Mouse (Mus musculus): ENCODE measurements around the gene Arid3a. TPM values are rescaled to one million over a fixed set of nuclear protein-coding genes. Genes with fewer than 3 reads are reported as not detected.

The Arid3a gene
- total and polyA plus RNA-seq, 3 experiments = 11.8 to 17.2 TPM; not detected in 1

DNA sequence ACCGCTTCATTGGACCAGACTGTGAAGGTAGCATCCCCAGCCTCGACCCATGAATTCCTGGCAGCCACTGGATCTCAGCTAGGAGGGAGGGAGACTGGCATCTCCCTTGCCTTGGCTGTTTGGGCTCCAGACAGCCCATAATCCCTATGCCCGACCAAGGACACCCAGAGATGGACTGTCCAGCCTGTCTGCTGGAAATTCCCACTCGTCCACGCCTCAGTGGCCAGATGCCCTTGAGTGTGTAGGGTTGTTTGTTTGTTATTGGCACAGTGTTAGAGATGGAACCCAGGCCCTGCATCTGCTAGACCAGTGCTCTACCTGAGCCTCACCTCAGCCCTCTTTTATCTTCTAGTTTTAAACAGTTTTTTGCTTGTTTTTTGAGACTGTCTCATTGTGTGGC, 38.5 kb downstream of the Arid3a start:
- no peak for DNase-seq (ENCODE audit: low read depth, low spot score)
- Histone ChIP-seq H3K79me2 (ENCODE audit: control insufficient read depth, insufficient read depth, low read length, poor library complexity) (peaks cover 8% of the 10 kb centered on the region), H3K27ac (ENCODE audit: control insufficient read depth, low read depth, low read length) (no peak overlapping the region), H3K4me1 (ENCODE audit: control insufficient read depth in 1 of 2, insufficient read depth in 2 of 2, low read length in 2 of 2) (peaks cover 0 to 10% of the 10 kb centered on the region in 2 experiments; a peak in 3 of 4 replicates), H3K27me3 (ENCODE audit: control insufficient read depth in 1 of 2, insufficient read depth in 2 of 2, low read length in 2 of 2) (no peaks in the 10 kb centered on the region), H3K4me3 (ENCODE audit: control insufficient read depth in 1 of 2, insufficient read depth in 1 of 2, low read depth in 2 of 2, low read length in 2 of 2) (no peak overlapping the region), H3K9me3 (replicated peaks; ENCODE audit: insufficient read depth, low read length) (no peaks in the 10 kb centered on the region), H3K36me3 (ENCODE audit: control insufficient read depth in 1 of 2, insufficient read depth in 2 of 2, low read length in 2 of 2) (peaks cover 2 to 8% of the 10 kb centered on the region in 2 experiments; a peak in 2 of 4 replicates), H3K9ac (ENCODE audit: control insufficient read depth, low read depth, low read length, poor library complexity, severe bottlenecking) (no peak overlapping the region)
- TF ChIP-seq RCOR1 (IDR thresholded peaks at IDR 0.05; ENCODE audit: low read depth, low read length) (no peak), POLR2AphosphoS2 (IDR thresholded peaks at IDR 0.05; ENCODE audit: low read length) (no peak), ELF1 (IDR thresholded peaks at IDR 0.05; ENCODE audit: low read depth, low read length) (no peak), USF1 (IDR thresholded peaks at IDR 0.05; ENCODE audit: low read depth, low read length) (no peak), MYB (IDR thresholded peaks at IDR 0.05; ENCODE audit: low read depth, low read length) (no peak), TAL1 (IDR thresholded peaks at IDR 0.05; ENCODE audit: low read length) (no peak), TCF12 (IDR thresholded peaks at IDR 0.05; ENCODE audit: low read depth, low read length) (no peak), GATA1 (IDR thresholded peaks at IDR 0.05; ENCODE audit: low read depth, low read length) (no peak), NRF1 (IDR thresholded peaks at IDR 0.05; ENCODE audit: insufficient read depth, low read depth, low read length, poor library complexity, severe bottlenecking) (no peak), ZMIZ1 (IDR thresholded peaks at IDR 0.05; ENCODE audit: low read depth, low read length) (no peak), TBP (IDR thresholded peaks at IDR 0.05; ENCODE audit: low read depth, low read length) (no peak), MAX (IDR thresholded peaks at IDR 0.05; ENCODE audit: low read length) (no peak), MYC (IDR thresholded peaks at IDR 0.05; ENCODE audit: low read depth, low read length) (no peak), CHD2 (IDR thresholded peaks at IDR 0.05; ENCODE audit: low read length) (no peak), GABPA (IDR thresholded peaks at IDR 0.05; ENCODE audit: low read depth, low read length) (no peak), POLR2A (IDR thresholded peaks at IDR 0.05; ENCODE audit: control insufficient read depth in 1 of 2, insufficient read depth in 1 of 2, low read depth in 1 of 2, low read length in 2 of 2, poor library complexity in 1 of 2) (no peak), SIN3A (IDR thresholded peaks at IDR 0.05; ENCODE audit: low read length) (no peak), EP300 (IDR thresholded peaks at IDR 0.05; ENCODE audit: low read depth in 1 of 2, low read length in 2 of 2) (no peak)

DNA sequence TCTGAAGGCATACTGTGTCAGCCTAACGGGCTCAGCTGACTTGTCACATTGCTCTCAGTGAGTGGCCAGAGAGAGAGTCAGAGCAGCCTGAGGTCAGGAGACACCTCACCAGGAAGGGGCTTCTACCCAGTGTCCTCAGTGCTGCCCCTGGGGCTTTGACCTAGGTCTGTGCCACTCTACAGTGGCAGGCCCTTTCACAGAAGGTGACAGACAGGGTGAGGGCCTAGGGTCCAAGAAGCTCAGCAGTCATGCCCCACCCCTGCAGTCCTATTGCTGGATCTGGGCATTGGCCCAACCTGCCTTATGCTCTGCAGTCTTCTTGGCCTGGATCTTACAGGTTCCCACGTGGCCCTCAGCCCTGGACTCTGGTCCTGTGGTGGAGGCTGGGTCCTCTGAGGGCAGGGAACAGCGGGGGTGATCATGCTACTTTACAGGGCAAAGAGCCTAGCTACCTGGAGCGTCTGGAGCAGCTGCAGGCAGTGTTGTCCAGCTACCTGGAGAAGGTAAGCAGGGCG, 40.1 kb downstream of the Arid3a start:
- Histone ChIP-seq H3K27ac (ENCODE audit: control insufficient read depth, low read depth, low read length) (no peak overlapping the region), H3K9ac (ENCODE audit: control insufficient read depth, low read depth, low read length, poor library complexity, severe bottlenecking) (no peak overlapping the region), H3K36me3 (ENCODE audit: control insufficient read depth in 1 of 2, insufficient read depth in 2 of 2, low read length in 2 of 2) (peaks cover 0 to 2% of the 10 kb centered on the region in 2 experiments; a peak in 1 of 4 replicates), H3K27me3 (ENCODE audit: control insufficient read depth in 1 of 2, insufficient read depth in 2 of 2, low read length in 2 of 2) (no peaks in the 10 kb centered on the region), H3K9me3 (replicated peaks; ENCODE audit: insufficient read depth, low read length) (no peaks in the 10 kb centered on the region), H3K4me1 (ENCODE audit: control insufficient read depth in 1 of 2, insufficient read depth in 2 of 2, low read length in 2 of 2) (no peaks in the 10 kb centered on the region), H3K4me3 (ENCODE audit: control insufficient read depth in 1 of 2, insufficient read depth in 1 of 2, low read depth in 2 of 2, low read length in 2 of 2) (no peak overlapping the region), H3K79me2 (ENCODE audit: control insufficient read depth, insufficient read depth, low read length, poor library complexity) (no peaks in the 10 kb centered on the region; the same call in 1 of the 2 replicates)
- DNase-seq (ENCODE audit: low read depth, low spot score) = no peak
- TF ChIP-seq SMC3 (IDR thresholded peaks at IDR 0.05; ENCODE audit: low read depth, low read length) (no peak), POLR2A (IDR thresholded peaks at IDR 0.05; ENCODE audit: control insufficient read depth in 1 of 2, insufficient read depth in 1 of 2, low read depth in 1 of 2, low read length in 2 of 2, poor library complexity in 1 of 2) (0 out of 4 replicates have a peak, but pooled peaks of 1 of the 2 experiments have one; percentile 29)
